Mouse (Mus musculus): ENCODE measurements at regions not wholly inside any gene's neighbourhood (a gene's known extent, or its start where the extent isn't known, plus 50 kb on each side); places are given as distances from the start of the nearest gene placed in this dataset.

DNA sequence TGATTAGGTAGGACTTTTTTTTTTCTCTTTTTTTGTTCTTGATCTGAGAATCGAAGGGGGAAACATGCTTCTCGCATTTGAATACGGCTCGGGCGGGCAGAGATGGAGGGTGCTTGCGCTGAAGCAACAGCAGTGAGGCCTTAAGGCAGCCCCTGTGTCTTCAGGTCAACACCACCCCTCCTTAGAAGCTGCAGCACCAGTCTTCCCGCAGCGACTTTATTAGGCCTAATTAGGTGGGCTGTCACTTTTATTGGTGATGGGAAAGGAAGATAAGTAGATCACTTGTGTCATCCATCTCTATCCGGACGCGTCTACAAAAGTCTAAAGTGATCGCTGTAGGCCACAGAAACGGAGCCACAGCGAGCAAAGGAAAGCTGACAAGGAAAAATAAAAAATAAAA lies 122.0 kb downstream of the Anxa2 start:
- Histone ChIP-seq H3K4me2 (no peak overlapping the region), H3K36me3 (no peaks in the 10 kb centered on the region), H3K4me3 (replicated peaks) (no peak overlapping the region), H3K9me3 (replicated peaks) (no peaks in the 10 kb centered on the region), H3K4me1 (no peaks in the 10 kb centered on the region), H3K27me3 (peaks cover 39% of the 10 kb centered on the region), H3K27ac (no peak overlapping the region), H3K9ac (no peak overlapping the region)
- no peak for ATAC-seq (replicated peaks; ENCODE audit: low FRiP score)
- 18% methylated on average over 14 of the region's 14 CpGs for WGBS

DNA sequence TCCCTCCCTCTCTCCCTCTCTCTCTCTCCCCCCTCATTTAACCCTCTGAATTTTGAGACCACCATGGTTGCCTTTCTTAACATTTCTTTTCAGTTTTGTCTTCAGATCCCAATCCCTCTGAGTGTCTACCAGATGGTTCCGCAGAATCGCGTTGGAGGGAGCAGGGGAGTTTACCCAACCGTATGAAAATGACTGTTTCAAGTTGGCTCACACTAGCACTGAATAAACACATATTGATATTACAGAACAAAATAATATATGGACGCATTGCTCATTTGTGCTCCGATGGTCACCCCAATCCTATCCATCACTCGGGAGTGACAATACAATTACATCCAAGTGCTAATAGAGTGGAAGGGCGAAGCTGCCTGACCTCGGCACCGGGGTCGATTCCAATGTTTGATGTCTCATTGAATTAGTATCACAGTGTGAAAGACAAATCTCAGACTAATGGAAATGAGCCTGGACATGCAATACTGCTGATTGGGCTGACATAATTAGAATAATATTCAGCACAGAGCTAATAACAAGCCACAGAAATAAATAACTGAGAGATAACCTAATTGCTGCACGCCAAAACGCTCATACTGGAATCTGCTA lies 115.3 kb downstream of the Anxa2 start:
- no peaks in the 10 kb centered on the region for H3K36me3 ChIP-seq
- 33% methylated on average over 13 of the region's 13 CpGs for WGBS
- no peak overlapping the region for H3K9ac ChIP-seq
- H3K9me3 ChIP-seq (replicated peaks), result no peaks in the 10 kb centered on the region
- no peak overlapping the region for H3K4me3 ChIP-seq (replicated peaks)
- peaks cover 17% of the 10 kb centered on the region for H3K4me1 ChIP-seq
- no peak overlapping the region for H3K4me2 ChIP-seq
- peaks cover 24% of the 10 kb centered on the region; the same call in 1 of the 2 replicates for H3K27me3 ChIP-seq
- H3K27ac ChIP-seq, result no peak overlapping the region
- no peak for ATAC-seq (replicated peaks; ENCODE audit: low FRiP score)

DNA sequence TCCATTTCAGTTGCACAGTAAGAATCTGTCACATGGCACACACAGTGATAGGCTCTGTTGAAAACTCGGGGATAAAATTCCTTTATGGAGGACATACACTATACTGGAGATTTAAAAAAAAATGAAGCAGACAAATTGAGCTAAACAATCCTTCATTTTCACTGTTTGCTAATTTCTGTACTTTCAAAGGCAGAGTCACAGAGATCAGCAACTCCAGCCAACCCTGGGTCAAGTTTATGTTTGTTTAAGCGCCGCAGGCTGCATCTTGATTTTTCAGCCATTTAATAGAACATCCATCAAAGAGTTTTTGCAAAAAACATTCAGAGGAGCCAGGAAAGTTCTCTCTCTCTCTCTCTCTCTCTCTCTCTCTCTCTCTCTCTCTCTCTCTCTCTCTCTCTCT lies 114.8 kb downstream of the Anxa2 start:
- peaks cover 21% of the 10 kb centered on the region; the same call in 1 of the 2 replicates for H3K27me3 ChIP-seq
- WGBS, result 24% methylated on average over 3 of the region's 3 CpGs
- H3K4me2 ChIP-seq, result no peak overlapping the region
- no peaks in the 10 kb centered on the region for H3K9me3 ChIP-seq (replicated peaks)
- no peak overlapping the region for H3K9ac ChIP-seq
- H3K27ac ChIP-seq, result no peak overlapping the region
- ATAC-seq (replicated peaks; ENCODE audit: low FRiP score), result no peak
- H3K4me3 ChIP-seq (replicated peaks), result no peak overlapping the region
- peaks cover 17% of the 10 kb centered on the region for H3K4me1 ChIP-seq
- no peaks in the 10 kb centered on the region for H3K36me3 ChIP-seq

GRCm38 (mm10) chr9:69566996-69567395 lies 113.6 kb downstream of the Anxa2 start:
- peaks cover 18% of the 10 kb centered on the region; the same call in 1 of the 2 replicates for H3K27me3 ChIP-seq
- no peak overlapping the region for H3K4me3 ChIP-seq (replicated peaks)
- H3K27ac ChIP-seq, result no peak overlapping the region
- no peak overlapping the region for H3K9ac ChIP-seq
- peaks cover 17% of the 10 kb centered on the region for H3K4me1 ChIP-seq
- H3K36me3 ChIP-seq, result no peaks in the 10 kb centered on the region
- no peak for ATAC-seq (replicated peaks; ENCODE audit: low FRiP score)
- WGBS, result 16% methylated on average over 6 of the region's 6 CpGs
- no peaks in the 10 kb centered on the region for H3K9me3 ChIP-seq (replicated peaks)
- H3K4me2 ChIP-seq, result no peak overlapping the region

- Histone ChIP-seq H3K4me1 (no peaks in the 10 kb centered on the region), H3K4me3 (replicated peaks) (no peak overlapping the region), H3K9me3 (replicated peaks) (no peaks in the 10 kb centered on the region), H3K36me3 (no peaks in the 10 kb centered on the region), H3K9ac (no peak overlapping the region), H3K27me3 (no peaks in the 10 kb centered on the region), H3K4me2 (no peak overlapping the region), H3K27ac (no peak overlapping the region)
- no peak for ATAC-seq (replicated peaks; ENCODE audit: low FRiP score)
- 49% methylated on average over 5 of the region's 5 CpGs for WGBS
Measured at GRCm38 (mm10) chr9:69543241-69543640, 89.8 kb downstream of the Anxa2 start.
